Mouse (Mus musculus) C2C12 (cell line): Measurements from ENCODE around the gene Gse1.

Source experiments
- CEBPB ChIP-seq: IDR thresholded peaks from one replicate; pipeline ENCODE4 v1.6.1; 2011; ENCODE audit warnings: low read depth, mild to moderate bottlenecking, control low read depth, moderate library complexity
- CTCF ChIP-seq: IDR thresholded peaks from one replicate; pipeline ENCODE4 v1.5.1; 2011; ENCODE audit not compliant: control insufficient read depth, insufficient read depth, insufficient read length
- FOSL1 ChIP-seq: IDR thresholded peaks from one replicate; pipeline ENCODE4 v1.8.0; 2011; ENCODE audit warnings: mild to moderate bottlenecking, low read length; ENCODE audit not compliant: poor library complexity, insufficient read depth, severe bottlenecking
- MAX ChIP-seq: IDR thresholded peaks from one replicate; pipeline ENCODE4 v1.6.1; 2011; ENCODE audit warnings: mild to moderate bottlenecking, control low read depth
- MYOD1 ChIP-seq: IDR thresholded peaks from one replicate; pipeline ENCODE4 v1.6.1; 2011; ENCODE audit warnings: low read depth; ENCODE audit not compliant: control insufficient read depth, insufficient read length
- USF1 ChIP-seq: IDR thresholded peaks from one replicate; pipeline ENCODE4 v1.6.1; 2011; ENCODE audit warnings: low read depth, mild to moderate bottlenecking, control low read depth, moderate library complexity

GRCm38 (mm10) chr8:120475462-120476201, 247.4 kb downstream of the Gse1 start:
- TF ChIP-seq CTCF, result no peak
- no peak for TF ChIP-seq MAX
- no peak for TF ChIP-seq CEBPB
- no peak for TF ChIP-seq FOSL1
- no peak for TF ChIP-seq USF1
- TF ChIP-seq MYOD1, result no peak
